Mouse (Mus musculus) ES-Bruce4 (cell line): Measurements from ENCODE around the gene Btbd18. TPM values are rescaled to one million over a fixed set of nuclear protein-coding genes. Genes with fewer than 3 reads are reported as not detected.
"Not testable (repeated sequence)": the region's sequence is repeated elsewhere in the genome, so short reads cannot be mapped to it uniquely, and the experiment has no call there.

Experiments used
- H3K27ac ChIP-seq: 2 replicates; pipeline ENCODE4 v1.5.1; 2012; ENCODE audit warnings: low read length, inconsistent platforms; ENCODE audit not compliant: insufficient read depth
- H3K27me3 ChIP-seq: 2 replicates; pipeline ENCODE4 v1.6.1; 2012; ENCODE audit warnings: mild to moderate bottlenecking, low read length, inconsistent platforms; ENCODE audit not compliant: control insufficient read depth, poor library complexity, insufficient read depth, severe bottlenecking
- H3K36me3 ChIP-seq: 2 replicates; pipeline ENCODE4 v1.6.1; 2012; ENCODE audit warnings: inconsistent platforms, mild to moderate bottlenecking, low read length, moderate library complexity; ENCODE audit not compliant: control insufficient read depth, poor library complexity, insufficient read depth, severe bottlenecking
- H3K4me1 ChIP-seq: one replicate; pipeline ENCODE4 v1.8.1; 2011; ENCODE audit warnings: low read length; ENCODE audit not compliant: control insufficient read depth, insufficient read depth
- H3K4me3 ChIP-seq: 2 replicates; pipeline ENCODE4 v1.5.1; 2011; ENCODE audit warnings: low read depth, mild to moderate bottlenecking, low read length
- H3K9ac ChIP-seq: 2 replicates; pipeline ENCODE4 v1.6.1; 2012; ENCODE audit warnings: low read depth, mild to moderate bottlenecking, inconsistent platforms; ENCODE audit not compliant: poor library complexity, severe bottlenecking
- H3K9me3 ChIP-seq: replicated peaks from 2 replicates; pipeline ENCODE4 v1.6.1; 2012; ENCODE audit warnings: mild to moderate bottlenecking, low read length, inconsistent platforms; ENCODE audit not compliant: control insufficient read depth, poor library complexity, insufficient read depth, severe bottlenecking
- CTCF ChIP-seq: IDR thresholded peaks from one replicate; pipeline ENCODE4 v1.8.1; 2011; ENCODE audit warnings: low read depth, low read length
- EP300 ChIP-seq: IDR thresholded peaks from 2 replicates; pipeline ENCODE4 v1.6.1; 2011; ENCODE audit warnings: low read depth, low read length; ENCODE audit not compliant: insufficient read depth
- POLR2A ChIP-seq: IDR thresholded peaks from one replicate; pipeline ENCODE4 v1.8.1; 2011; ENCODE audit warnings: low read length; ENCODE audit not compliant: insufficient read depth
- polyA plus RNA-seq: library from polyadenylated mRNA; stranded (reverse); fragments of >200 nt; gene quantifications from 2 replicates; pipeline ENCODE4 v1.2.4, GENCODE M21; 2011; ENCODE audit warnings: low read depth; ENCODE audit not compliant: missing spikeins, insufficient read depth, insufficient read length

Gene Btbd18
- polyA plus RNA-seq, 1 experiment, result 2.2 TPM

- Histone ChIP-seq H3K36me3 (peaks cover 40% of the 10 kb centered on the region), H3K9ac (peak overlapping the region; percentile 97), H3K27ac (peak overlapping the region; percentile 99), H3K27me3 (no peaks in the 10 kb centered on the region), H3K4me3 (peak overlapping the region; percentile 95), H3K9me3 (no peaks in the 10 kb centered on the region), H3K4me1 (no peaks in the 10 kb centered on the region)
- no peak for TF ChIP-seq POLR2A
- no peak for TF ChIP-seq EP300
- TF ChIP-seq CTCF, result no peak
Observed at GRCm38 (mm10) chr2:84669828-84670568, 11.1 kb downstream of the Btbd18 start.

- H3K9me3 ChIP-seq, result no peaks in the 10 kb centered on the region
- H3K4me1 ChIP-seq, result no peaks in the 10 kb centered on the region
- peaks cover 46% of the 10 kb centered on the region for H3K36me3 ChIP-seq
- H3K27me3 ChIP-seq, result no peaks in the 10 kb centered on the region
- TF ChIP-seq CTCF (no peak), POLR2A (no peak), EP300 (no peak)
- peak within 1 kb of the TSS; percentile 97 for H3K9ac ChIP-seq
- peak within 1 kb of the TSS; percentile 95 for H3K4me3 ChIP-seq
- peak within 1 kb of the TSS; percentile 99 for H3K27ac ChIP-seq
Observed at GRCm38 (mm10) chr2:84670569-84670933, 11.7 kb downstream of the Btbd18 start, which contains the start of gene Selenoh. TSS of gene Selenoh (minus strand) at chr2:84670770.

GRCm38 (mm10) chr2:84671535-84671934 lies 12.7 kb downstream of the Btbd18 start:
- H3K9me3 ChIP-seq, H3K27me3 ChIP-seq, H3K4me1 ChIP-seq, H3K4me3 ChIP-seq: not testable (repeated sequence)
- peaks cover 56% of the 10 kb centered on the region for H3K36me3 ChIP-seq
- 0 out of 2 replicates have a peak overlapping the region, but pooled peaks have one; percentile 98 for H3K27ac ChIP-seq
- peak overlapping the region; percentile 97 for H3K9ac ChIP-seq

- H3K4me1 ChIP-seq, result no peaks in the 10 kb centered on the region
- peak overlapping the region; percentile 51; the same call in 1 of the 2 replicates for H3K27ac ChIP-seq
- H3K4me3 ChIP-seq, result peak overlapping the region; percentile 94
- peak overlapping the region; percentile 79 for H3K9ac ChIP-seq
- H3K36me3 ChIP-seq, result peaks cover 45% of the 10 kb centered on the region
- TF ChIP-seq CTCF (peak; percentile 35), EP300 (no peak), POLR2A (no peak)
- no peaks in the 10 kb centered on the region for H3K9me3 ChIP-seq
- no peaks in the 10 kb centered on the region for H3K27me3 ChIP-seq
Observed at GRCm38 (mm10) chr2:84677270-84677967, 18.5 kb downstream of the Btbd18 start.

GRCm38 (mm10) chr2:84677968-84678880 lies 19.3 kb downstream of the Btbd18 start, which contains the start of the genes Gm28635 and Med19:
TSS of gene Gm28635 (minus strand) at chr2:84678041.
TSS of gene Med19 (plus strand) at chr2:84678402.
- peak; percentile 48 for TF ChIP-seq POLR2A
- no peak for TF ChIP-seq EP300
- no peak for TF ChIP-seq CTCF
- peak within 1 kb of the TSS; percentile 98 for H3K4me3 ChIP-seq
- no peaks in the 10 kb centered on the region for H3K4me1 ChIP-seq
- no peaks in the 10 kb centered on the region for H3K9me3 ChIP-seq
- H3K27me3 ChIP-seq, result no peaks in the 10 kb centered on the region
- peak within 1 kb of the TSS; percentile 51; the same call in 1 of the 2 replicates for H3K27ac ChIP-seq
- H3K36me3 ChIP-seq, result peaks cover 37% of the 10 kb centered on the region
- H3K9ac ChIP-seq, result peak within 1 kb of the TSS; percentile 85
